Mouse (Mus musculus): ENCODE results near the gene Kxd1. TPM values are rescaled to one million over a fixed set of nuclear protein-coding genes. Genes with fewer than 3 reads are reported as not detected.
A peak's percentile ranks its signal among the peaks of the same experiment; 100 is the strongest.

The Kxd1 gene
- polyA plus RNA-seq, 1 experiment from 2014 or later: 64.5 TPM

DNA sequence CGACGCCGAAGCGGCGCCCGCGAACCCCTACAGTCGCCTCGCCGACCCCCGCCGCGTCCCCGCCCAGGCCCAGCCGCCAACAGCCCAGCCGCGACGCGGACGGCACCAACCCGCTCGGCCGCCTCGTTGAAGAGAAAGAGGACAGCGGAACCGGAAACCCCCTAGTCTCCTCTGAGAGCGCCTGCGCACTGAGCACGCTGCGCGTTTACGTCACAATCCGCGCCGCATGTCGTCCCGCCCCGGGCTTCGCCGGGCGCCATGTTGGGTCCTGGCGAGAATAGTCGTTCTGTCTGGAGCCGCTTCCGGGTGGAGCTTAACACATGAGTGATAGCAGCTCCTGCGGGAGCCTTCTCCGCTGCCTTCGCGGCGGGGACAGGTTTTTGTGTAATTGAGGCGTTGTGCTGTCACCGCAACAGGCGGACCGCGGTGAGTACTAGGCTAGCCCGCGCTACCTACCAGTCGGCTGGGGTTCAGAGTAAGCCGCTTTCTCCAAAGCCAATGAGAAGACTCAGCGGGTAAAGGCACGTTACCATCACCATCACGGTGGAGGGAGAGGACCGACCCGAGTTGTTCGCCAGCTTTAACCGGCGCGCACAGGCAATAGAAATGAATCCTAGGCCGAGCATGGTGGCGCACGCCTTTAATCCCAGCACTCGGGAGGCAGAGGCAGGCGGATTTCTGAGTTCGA, 17.4 kb downstream of the Kxd1 start, which contains the start of gene Uba52:
TSS of gene Uba52 (minus strand) at position 574 of the 688 bp plus-strand sequence.
- Histone ChIP-seq H3K27me3 (no peaks in the 10 kb centered on the region), H3K4me1 (peaks cover 42% of the 10 kb centered on the region), H3K36me3 (peaks cover 49% of the 10 kb centered on the region), H3K9me3 (replicated peaks) (no peaks in the 10 kb centered on the region), H3K9ac (peak within 1 kb of the TSS; percentile 99), H3K4me2 (peak within 1 kb of the TSS; percentile 80), H3K27ac (peak within 1 kb of the TSS; percentile 97), H3K4me3 (replicated peaks) (peak within 1 kb of the TSS; percentile 90)
- 1% methylated on average over 74 of the region's 74 CpGs for WGBS
- peak; percentile 85 for ATAC-seq (replicated peaks; ENCODE audit: low FRiP score)

DNA sequence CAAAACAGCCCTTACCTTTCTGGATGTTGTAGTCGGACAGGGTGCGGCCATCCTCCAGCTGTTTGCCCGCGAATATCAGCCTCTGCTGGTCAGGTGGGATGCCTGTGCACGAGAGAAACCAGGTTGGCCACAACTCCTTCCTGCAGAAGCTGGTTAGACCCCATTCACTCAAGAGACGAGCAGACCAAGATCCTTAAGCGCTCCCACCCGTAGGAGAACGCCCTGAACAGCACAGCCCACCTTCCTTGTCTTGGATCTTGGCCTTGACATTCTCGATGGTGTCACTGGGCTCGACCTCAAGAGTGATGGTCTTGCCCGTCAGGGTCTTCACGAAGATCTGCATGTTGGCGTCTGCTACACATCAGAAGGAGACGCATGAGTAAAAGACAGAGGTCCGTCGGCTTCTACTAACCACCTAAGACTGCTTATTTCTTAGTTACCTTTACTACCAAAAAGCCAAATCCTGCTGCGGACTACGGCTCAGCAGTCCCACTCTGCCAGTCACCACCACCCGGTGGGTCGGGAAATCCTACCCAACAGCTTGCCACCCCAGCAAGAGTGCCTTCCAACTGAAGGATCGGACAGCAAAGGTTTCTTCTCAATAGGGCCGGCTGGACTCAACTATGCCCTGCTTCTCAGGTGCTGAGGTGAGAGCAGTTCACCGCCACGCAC, 18.3 kb downstream of the Kxd1 start:
- Histone ChIP-seq H3K4me2 (peak overlapping the region; percentile 80), H3K36me3 (peaks cover 41% of the 10 kb centered on the region), H3K9ac (peak overlapping the region; percentile 99), H3K4me1 (peaks cover 52% of the 10 kb centered on the region), H3K9me3 (replicated peaks) (no peaks in the 10 kb centered on the region), H3K27ac (peak overlapping the region; percentile 97), H3K4me3 (replicated peaks) (peak overlapping the region; percentile 90), H3K27me3 (no peaks in the 10 kb centered on the region)
- 10% methylated on average over 25 of the region's 25 CpGs for WGBS
- ATAC-seq (replicated peaks; ENCODE audit: low FRiP score): no peak

DNA sequence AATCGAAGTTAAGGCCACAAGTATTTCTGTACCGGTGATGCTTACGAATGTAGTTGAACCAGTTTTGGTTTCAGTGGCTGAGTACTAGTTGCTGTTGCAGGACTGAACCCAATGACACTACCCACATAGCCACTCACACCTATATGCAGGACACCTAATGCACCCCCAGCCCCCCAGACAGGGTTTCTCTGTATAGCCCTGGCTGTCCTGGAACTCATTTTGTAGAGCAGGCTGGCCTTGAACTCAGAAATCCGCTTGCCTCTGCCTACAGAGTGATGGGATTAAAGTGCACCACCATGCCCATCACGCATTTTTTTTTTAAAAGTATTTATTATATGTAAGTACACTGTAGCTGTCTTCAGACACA, 20.7 kb downstream of the Kxd1 start:
- ATAC-seq (replicated peaks; ENCODE audit: low FRiP score): no peak
- peaks cover 22% of the 10 kb centered on the region for H3K27me3 ChIP-seq
- H3K27ac ChIP-seq: peak overlapping the region; percentile 97
- H3K4me1 ChIP-seq: peaks cover 76% of the 10 kb centered on the region
- WGBS: 68% methylated on average over 5 of the region's 5 CpGs
- H3K9ac ChIP-seq: no peak overlapping the region
- H3K4me2 ChIP-seq: no peak overlapping the region; the same call in 1 of the 2 replicates
- H3K4me3 ChIP-seq (replicated peaks): peak overlapping the region; percentile 72
- H3K9me3 ChIP-seq (replicated peaks): no peaks in the 10 kb centered on the region
- H3K36me3 ChIP-seq: peaks cover 24% of the 10 kb centered on the region

DNA sequence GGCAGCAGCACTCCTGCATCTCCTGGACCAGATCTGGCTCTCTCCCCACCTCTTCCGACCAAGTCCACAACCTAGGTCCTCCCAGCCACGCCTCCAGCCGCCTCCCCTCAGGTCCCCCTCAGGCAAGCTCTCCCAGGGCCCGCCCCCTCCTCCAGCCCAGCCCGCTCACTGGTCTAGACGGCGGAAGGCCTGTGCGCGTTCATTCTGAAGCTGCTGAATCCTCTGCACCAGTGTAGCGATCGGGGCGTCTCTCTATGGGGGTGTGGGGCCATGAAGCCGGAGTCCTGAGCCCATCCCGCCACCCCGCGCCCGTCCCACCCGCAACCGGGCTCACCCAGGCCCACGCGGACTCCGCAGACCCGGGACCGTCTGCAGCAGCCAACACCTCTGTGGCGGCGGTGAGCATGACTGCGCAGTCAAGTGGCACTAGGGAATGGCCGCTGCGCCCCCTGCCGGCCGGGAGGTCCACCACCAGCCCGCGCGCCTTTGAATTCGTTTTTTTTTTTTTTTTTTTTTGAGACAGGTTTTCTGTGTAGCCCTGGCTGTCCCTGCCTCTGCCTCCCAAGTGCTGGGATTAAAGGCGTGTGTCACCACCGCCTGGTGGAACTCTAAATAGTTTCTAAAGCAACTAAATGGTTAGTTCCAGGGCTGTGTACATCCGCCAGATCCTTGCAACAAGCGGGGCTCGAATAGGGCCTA, 21.3 kb downstream of the Kxd1 start, which contains the start of gene Rex1bd:
TSS of gene Rex1bd (minus strand) at position 425 of the 699 bp plus-strand sequence.
- Histone ChIP-seq H3K27me3 (peaks cover 27% of the 10 kb centered on the region), H3K4me3 (replicated peaks) (peak within 1 kb of the TSS; percentile 72), H3K9me3 (replicated peaks) (no peaks in the 10 kb centered on the region), H3K4me2 (peak within 1 kb of the TSS; percentile 90), H3K27ac (peak within 1 kb of the TSS; percentile 97), H3K9ac (peak within 1 kb of the TSS; percentile 82), H3K4me1 (peaks cover 76% of the 10 kb centered on the region), H3K36me3 (peaks cover 24% of the 10 kb centered on the region)
- ATAC-seq (replicated peaks; ENCODE audit: low FRiP score): peak; percentile 89
- 2% methylated on average over 40 of the region's 40 CpGs for WGBS

DNA sequence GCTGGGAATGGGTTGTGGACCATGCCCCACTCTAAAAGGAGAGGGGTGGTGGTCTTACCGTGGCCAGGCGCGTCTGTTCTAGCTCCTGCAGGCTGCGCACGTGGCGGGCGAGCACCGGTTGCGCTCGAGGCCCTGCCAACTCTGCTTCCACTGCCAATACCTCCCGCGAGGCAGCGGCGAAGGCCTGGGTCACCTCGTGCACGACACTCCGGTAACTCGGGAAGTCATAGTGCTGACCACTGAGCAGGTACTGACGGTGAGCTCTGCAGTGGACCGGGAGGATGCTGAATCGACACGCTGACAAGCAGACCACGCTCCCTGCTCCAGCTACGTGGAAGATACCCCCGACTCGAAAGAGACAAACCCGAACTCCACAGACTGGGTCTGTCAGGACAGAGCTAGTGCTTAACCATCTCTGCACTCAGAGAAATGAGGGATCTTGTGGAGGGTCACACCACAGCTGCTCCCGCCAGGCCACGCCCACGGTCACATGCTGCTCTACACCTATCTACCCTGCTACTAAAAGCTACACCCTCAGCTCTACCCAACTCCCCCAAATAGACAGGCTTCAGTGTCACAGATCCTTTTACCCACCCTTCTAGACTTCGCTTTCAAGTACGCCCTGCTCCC, 21.9 kb downstream of the Kxd1 start:
- Histone ChIP-seq H3K4me3 (replicated peaks) (peak overlapping the region; percentile 72), H3K9me3 (replicated peaks) (no peaks in the 10 kb centered on the region), H3K27me3 (peaks cover 34% of the 10 kb centered on the region), H3K4me2 (peak overlapping the region; percentile 90), H3K9ac (peak overlapping the region; percentile 82), H3K27ac (peak overlapping the region; percentile 97), H3K36me3 (peaks cover 24% of the 10 kb centered on the region), H3K4me1 (peaks cover 77% of the 10 kb centered on the region)
- 34% methylated on average over 32 of the region's 32 CpGs for WGBS
- ATAC-seq (replicated peaks; ENCODE audit: low FRiP score): peak; percentile 12; the same call in 1 of the 2 replicates

DNA sequence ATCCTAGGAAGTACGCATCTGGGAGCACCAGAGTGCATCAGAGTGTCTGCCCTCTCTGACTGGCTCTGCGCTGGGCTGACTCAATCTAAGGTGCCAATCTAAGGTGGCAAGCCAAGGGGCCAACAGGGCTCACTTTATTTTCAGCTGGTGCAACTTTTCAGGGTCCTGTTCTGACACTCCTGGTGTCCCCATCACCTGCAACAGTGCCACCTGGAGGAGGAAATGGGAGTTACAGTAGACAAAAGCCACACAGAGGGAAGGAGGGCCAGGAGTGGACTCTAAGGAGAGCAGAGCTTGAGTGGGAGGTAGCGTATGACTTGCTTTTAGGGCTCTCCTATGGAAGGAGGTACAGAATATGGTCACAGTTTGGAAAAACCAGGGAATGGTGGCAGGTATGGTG, 22.9 kb downstream of the Kxd1 start:
- no peaks in the 10 kb centered on the region for H3K9me3 ChIP-seq (replicated peaks)
- no peak overlapping the region for H3K9ac ChIP-seq
- H3K4me2 ChIP-seq: peak overlapping the region; percentile 90; the same call in 1 of the 2 replicates
- 71% methylated on average over 3 of the region's 3 CpGs for WGBS
- peaks cover 43% of the 10 kb centered on the region for H3K27me3 ChIP-seq
- peaks cover 24% of the 10 kb centered on the region for H3K36me3 ChIP-seq
- no peak for ATAC-seq (replicated peaks; ENCODE audit: low FRiP score)
- no peak overlapping the region for H3K4me3 ChIP-seq (replicated peaks)
- H3K4me1 ChIP-seq: peaks cover 83% of the 10 kb centered on the region
- no peak overlapping the region for H3K27ac ChIP-seq

DNA sequence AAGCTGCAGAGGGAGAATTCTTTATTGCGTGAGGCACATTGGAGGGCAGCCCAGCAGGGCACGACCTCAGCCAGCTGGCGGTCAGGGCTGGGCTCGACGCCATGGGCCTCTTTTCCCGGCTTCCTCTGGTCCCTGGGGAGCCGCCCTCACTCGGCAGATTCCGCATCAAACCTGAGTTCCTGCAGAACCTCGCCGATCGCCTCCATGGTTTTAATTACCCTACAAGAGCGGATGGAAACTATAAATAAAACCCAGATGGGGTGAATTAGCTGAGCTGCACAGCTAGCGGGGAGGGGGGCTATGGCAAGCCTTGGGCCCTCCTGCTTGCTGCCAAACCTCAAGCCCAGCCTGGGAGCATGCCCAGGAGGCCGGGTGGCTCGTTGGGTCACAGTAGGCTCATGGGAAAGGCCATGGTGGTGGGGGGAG, 23.5 kb downstream of the Kxd1 start:
- peak overlapping the region; percentile 90; the same call in 1 of the 2 replicates for H3K4me2 ChIP-seq

DNA sequence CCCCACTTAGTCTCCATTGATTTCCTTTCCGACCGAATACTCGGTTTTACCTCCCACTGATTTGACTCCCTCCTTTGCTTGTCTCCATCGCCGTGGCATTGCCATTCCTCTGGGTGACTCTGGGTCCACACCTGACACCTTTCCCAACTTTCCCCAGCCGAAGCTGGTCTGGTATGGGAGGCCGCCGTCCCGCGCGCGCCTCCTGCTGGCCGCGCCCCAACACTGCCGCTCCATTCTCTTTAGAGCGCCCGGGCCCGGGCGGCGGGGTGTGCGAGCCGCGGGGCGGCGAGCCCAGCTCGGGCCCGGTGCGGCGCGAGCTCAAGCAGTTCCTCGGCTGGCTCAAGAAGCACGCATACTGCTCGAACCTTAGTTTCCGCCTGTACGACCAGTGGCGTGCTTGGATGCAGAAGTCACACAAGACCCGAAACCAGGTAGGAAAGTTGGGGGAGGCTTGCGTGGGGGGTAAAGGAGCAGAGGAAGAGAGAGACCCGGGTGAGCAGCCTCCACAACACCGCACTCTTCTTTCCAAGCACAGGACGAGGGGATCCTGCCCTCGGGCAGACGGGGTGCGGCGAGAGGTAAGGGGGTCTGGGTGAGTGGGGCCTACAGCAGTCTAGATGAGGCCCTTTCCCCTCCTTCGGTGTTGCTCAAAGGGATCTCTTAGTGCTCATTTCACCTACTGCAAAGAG, 24.6 kb downstream of the Kxd1 start:
- Histone ChIP-seq H3K36me3 (peaks cover 14% of the 10 kb centered on the region), H3K4me3 (replicated peaks) (peak overlapping the region; percentile 5; the same call in 1 of the 2 replicates), H3K27ac (no peak overlapping the region), H3K27me3 (peaks cover 60% of the 10 kb centered on the region), H3K9me3 (replicated peaks) (no peaks in the 10 kb centered on the region), H3K4me2 (peak overlapping the region; percentile 20), H3K4me1 (peaks cover 73% of the 10 kb centered on the region), H3K9ac (peak overlapping the region; percentile 15; the same call in 1 of the 2 replicates)
- 14% methylated on average over 46 of the region's 46 CpGs for WGBS
- ATAC-seq (replicated peaks; ENCODE audit: low FRiP score): peak; percentile 5; the same call in 1 of the 2 replicates

More for the DNA sequence above, 23.5 kb downstream of the Kxd1 start:
- no peak overlapping the region for H3K27ac ChIP-seq
- H3K27me3 ChIP-seq: peaks cover 49% of the 10 kb centered on the region
- ATAC-seq (replicated peaks; ENCODE audit: low FRiP score): no peak
- H3K4me1 ChIP-seq: peaks cover 83% of the 10 kb centered on the region
- H3K4me3 ChIP-seq (replicated peaks): no peak overlapping the region
- H3K9ac ChIP-seq: no peak overlapping the region
- H3K36me3 ChIP-seq: peaks cover 24% of the 10 kb centered on the region
- no peaks in the 10 kb centered on the region for H3K9me3 ChIP-seq (replicated peaks)
- 41% methylated on average over 16 of the region's 16 CpGs for WGBS

DNA sequence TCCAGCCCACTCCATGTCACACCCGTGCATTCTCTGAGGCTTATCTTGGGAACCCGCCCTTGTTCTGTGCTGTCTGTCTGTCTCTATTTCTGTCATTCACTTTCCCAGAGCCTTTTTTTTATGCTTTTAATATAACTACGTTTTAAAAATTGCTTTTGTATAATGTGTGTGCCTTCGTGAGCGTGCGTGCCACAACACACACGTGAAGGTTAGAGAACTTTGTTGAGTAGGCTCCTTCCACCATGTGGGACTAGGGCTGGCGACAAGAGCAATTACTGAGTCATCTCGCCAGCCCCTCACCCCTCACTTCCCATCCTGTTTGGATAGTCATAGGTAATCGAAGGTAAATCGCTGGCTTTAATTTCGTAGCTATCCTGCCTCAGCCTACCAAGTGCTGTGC, 25.2 kb downstream of the Kxd1 start:
- peaks cover 69% of the 10 kb centered on the region for H3K4me1 ChIP-seq
- no peak overlapping the region for H3K27ac ChIP-seq
- peaks cover 66% of the 10 kb centered on the region for H3K27me3 ChIP-seq
- H3K9ac ChIP-seq: no peak overlapping the region
- H3K4me3 ChIP-seq (replicated peaks): no peak overlapping the region
- peaks cover 9% of the 10 kb centered on the region for H3K36me3 ChIP-seq
- WGBS: 29% methylated on average over 12 of the region's 12 CpGs
- ATAC-seq (replicated peaks; ENCODE audit: low FRiP score): no peak
- H3K9me3 ChIP-seq (replicated peaks): no peaks in the 10 kb centered on the region
- H3K4me2 ChIP-seq: peak overlapping the region; percentile 29; the same call in 1 of the 2 replicates

DNA sequence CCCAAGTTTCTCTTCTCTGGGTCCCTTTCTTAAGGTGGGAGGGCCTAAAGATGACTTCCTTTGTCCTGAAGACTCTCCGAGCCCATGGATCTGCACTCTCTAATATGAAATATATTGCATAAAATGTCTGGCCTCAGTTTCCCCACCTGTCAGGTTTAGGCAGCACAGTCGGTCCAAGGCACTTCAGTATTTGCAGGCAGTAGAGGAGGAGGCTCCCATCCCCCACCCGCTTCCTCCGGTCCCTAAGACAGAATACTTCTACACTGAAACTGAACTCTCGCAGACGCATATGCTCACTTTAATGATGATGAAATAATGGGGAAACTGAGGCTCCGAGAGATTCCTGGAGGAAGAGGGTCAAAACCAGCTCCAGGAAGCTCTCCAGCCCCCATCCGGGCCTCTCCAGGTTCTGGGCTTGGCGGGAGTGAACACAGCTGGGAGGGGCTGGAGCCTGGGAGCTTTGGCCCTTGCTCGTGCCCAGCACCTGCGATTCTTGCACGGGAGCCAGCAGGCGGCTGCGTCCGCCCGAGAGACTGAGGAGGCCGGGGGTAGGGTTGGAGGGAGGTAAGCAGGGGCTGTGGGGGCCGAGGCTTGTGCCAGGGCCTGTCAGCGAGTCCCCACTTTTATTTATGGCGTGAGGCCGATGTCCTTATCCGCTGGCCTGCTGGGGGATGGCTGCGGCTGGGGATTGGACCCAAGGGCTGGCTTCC, 25.8 kb downstream of the Kxd1 start:
- peaks cover 3% of the 10 kb centered on the region for H3K36me3 ChIP-seq
- peaks cover 63% of the 10 kb centered on the region for H3K4me1 ChIP-seq
- H3K9ac ChIP-seq: no peak overlapping the region
- no peak overlapping the region for H3K27ac ChIP-seq
- no peaks in the 10 kb centered on the region for H3K9me3 ChIP-seq (replicated peaks)
- H3K27me3 ChIP-seq: peaks cover 72% of the 10 kb centered on the region
- H3K4me2 ChIP-seq: peak overlapping the region; percentile 29; the same call in 1 of the 2 replicates
- 10% methylated on average over 23 of the region's 23 CpGs for WGBS
- H3K4me3 ChIP-seq (replicated peaks): no peak overlapping the region
- no peak for ATAC-seq (replicated peaks; ENCODE audit: low FRiP score)
